Mouse (Mus musculus): ENCODE data around the gene Epor.

DNA sequence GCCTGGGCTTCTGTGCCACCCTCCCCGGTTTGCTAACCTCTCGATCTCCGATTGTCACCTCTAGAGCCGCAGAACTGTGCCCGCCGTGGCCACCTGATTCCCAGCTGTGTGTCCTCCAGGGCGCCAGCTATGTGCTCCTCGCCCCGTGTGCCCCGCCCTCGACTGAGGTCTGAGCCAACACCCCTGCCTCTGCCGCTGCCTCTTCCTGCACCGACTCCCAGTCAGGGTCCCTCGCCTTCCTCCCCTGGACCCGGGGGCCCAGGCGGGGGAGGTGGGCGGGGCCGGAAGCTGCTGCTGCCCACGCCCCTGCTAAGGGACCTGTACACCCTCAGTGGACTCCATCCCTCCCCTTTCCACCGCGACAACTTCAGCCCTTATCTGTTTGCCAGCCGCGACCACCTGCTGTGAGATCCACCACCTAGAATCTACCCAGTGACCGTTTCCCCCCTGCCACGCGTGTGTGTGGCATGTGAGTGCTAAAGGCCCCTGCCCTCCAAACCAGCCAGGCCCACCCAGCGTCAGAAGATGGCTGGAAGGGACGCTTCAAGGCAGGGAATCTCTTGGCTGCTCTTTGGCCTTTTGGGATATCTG lies 15.7 kb downstream of the Epor start:
- no peak for TF ChIP-seq POLR2A (IDR thresholded peaks at IDR 0.05; ENCODE audit: borderline replicate concordance, extremely low read depth, insufficient read depth, insufficient read length, poor library complexity, severe bottlenecking)
- no peak for TF ChIP-seq CTCF (IDR thresholded peaks at IDR 0.05; ENCODE audit: borderline replicate concordance, extremely low read depth, insufficient read depth, insufficient read length)

Measured in brain, embryonic 14.5 days (tissue).